Mouse (Mus musculus): ENCODE data around the gene Lyl1. TPM values are rescaled to one million over a fixed set of nuclear protein-coding genes. Genes with fewer than 3 reads are reported as not detected.

Lyl1 gene
- polyA plus RNA-seq (2014; fragmentation: Nextera tagmentation; extraction: Ambion mirVana), result 4.6 and 5.3 TPM in 2 replicates

DNA sequence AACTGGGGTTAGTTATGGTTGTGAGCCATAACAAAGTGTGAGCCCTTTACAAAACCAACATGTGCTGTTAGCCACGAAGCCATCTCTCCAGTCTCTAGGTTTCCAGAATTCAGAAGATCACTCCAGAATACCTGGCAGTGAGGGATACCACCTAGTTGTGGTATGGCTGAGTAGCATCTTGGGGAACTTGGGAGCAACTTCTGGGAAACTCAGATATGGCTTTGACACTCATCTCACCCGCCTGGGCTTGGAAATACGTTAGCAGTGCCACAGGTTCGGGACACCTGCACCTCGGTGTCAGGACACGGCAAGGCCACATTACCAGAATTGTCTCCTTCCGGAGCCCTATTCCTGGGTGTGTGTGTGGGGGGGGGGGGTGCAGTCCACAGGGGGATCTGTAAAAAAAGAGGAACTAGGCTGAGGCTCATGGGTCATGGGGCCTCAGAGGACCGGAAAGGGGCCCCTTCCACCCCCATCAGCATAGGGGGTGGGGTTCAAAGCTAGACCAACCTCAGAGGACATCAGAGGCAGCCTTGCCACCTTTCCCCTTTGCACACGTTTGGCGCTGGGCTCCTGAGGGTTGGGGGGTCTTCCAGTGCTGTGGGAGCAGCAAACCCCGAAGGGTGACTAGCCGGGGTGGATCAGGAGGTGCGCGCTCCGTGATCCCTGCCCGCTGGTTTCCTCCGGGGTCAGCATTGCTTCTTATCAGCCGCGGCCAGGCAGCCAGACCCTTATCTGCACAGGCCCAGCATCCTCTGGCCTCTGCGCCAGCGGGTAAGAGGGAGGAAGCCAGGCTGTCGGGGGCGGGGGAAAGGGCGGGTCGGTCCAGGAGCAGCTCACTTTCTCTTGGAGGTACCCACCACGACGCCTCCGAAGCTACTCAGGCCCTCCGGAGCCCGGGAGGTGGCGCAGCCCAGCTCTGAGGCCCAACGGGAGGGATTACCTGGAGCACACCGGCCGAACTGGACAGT lies at the start of gene Lyl1:
Gene Lyl1, plus strand, starts transcription at position 517 of the 971 bp plus-strand sequence.
- DNase-seq (ENCODE audit: low spot score), result peak; percentile 44
- H3K36me3 ChIP-seq (ENCODE audit: control insufficient read depth, insufficient read depth, low read length), result peaks cover 9% of the 10 kb centered on the region; the same call in 1 of the 2 replicates
- H3K27ac ChIP-seq (ENCODE audit: low read depth, low read length), result no peak within 1 kb of the TSS
- H3K4me1 ChIP-seq (ENCODE audit: control insufficient read depth, insufficient read depth, low read length), result no peaks in the 10 kb centered on the region
- 11% methylated on average over 34 of the region's 34 CpGs for WGBS
- peak within 1 kb of the TSS; percentile 19; the same call in 1 of the 2 replicates for H3K4me2 ChIP-seq (ENCODE audit: low read depth)
- peak within 1 kb of the TSS; percentile 23 for H3K4me3 ChIP-seq (ENCODE audit: low read depth, low read length)
- peak within 1 kb of the TSS; percentile 10; the same call in 1 of the 2 replicates for H3K9ac ChIP-seq (ENCODE audit: low read length)
- H3K27me3 ChIP-seq (ENCODE audit: control insufficient read depth, insufficient read depth, low read length), result peaks cover 52% of the 10 kb centered on the region
- no peak for ATAC-seq (ENCODE audit: insufficient read depth, low FRiP score, low TSS enrichment)
- no peaks in the 10 kb centered on the region for H3K9me3 ChIP-seq (ENCODE audit: control insufficient read depth, low read length)

DNA sequence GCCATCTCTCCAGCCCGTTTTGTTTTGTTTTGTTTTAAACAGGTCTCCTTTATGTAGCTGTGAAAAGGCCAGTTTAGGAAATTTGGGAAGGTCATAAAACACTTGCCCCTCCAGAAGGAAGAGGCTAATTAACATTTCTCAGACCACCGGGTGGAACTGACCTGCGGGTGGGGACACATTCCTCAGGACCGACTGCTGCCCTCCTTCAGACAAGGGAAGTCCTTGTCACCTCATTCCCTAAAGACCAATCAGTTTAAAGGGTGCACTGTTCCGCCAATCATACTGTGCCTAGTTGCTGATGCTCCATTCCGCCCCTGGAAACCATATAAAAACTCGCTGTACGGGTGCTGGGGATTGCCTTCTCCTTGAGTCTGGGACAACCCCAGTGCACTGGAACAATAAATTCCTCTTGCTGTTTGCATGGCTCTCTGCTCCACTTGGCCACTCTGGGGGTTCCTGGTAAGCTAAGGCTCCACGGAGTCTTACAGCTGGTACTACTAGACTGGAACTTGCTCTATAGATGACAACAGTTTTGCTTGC lies 48.1 kb upstream of the Lyl1 start:
- WGBS, result 36% methylated on average over 9 of the region's 9 CpGs
- H3K9me3 ChIP-seq (ENCODE audit: control insufficient read depth, low read length), result no peaks in the 10 kb centered on the region
- DNase-seq (ENCODE audit: low spot score), result no peak
- H3K4me1 ChIP-seq (ENCODE audit: control insufficient read depth, insufficient read depth, low read length), result peaks cover 35% of the 10 kb centered on the region
- no peak overlapping the region for H3K9ac ChIP-seq (ENCODE audit: low read length)
- ATAC-seq (ENCODE audit: insufficient read depth, low FRiP score, low TSS enrichment), result no peak
- H3K4me2 ChIP-seq (ENCODE audit: low read depth), result no peak overlapping the region
- no peak overlapping the region for H3K4me3 ChIP-seq (ENCODE audit: low read depth, low read length)
- no peak overlapping the region for H3K27ac ChIP-seq (ENCODE audit: low read depth, low read length)
- no peaks in the 10 kb centered on the region for H3K36me3 ChIP-seq (ENCODE audit: control insufficient read depth, insufficient read depth, low read length)
- H3K27me3 ChIP-seq (ENCODE audit: control insufficient read depth, insufficient read depth, low read length), result no peaks in the 10 kb centered on the region

DNA sequence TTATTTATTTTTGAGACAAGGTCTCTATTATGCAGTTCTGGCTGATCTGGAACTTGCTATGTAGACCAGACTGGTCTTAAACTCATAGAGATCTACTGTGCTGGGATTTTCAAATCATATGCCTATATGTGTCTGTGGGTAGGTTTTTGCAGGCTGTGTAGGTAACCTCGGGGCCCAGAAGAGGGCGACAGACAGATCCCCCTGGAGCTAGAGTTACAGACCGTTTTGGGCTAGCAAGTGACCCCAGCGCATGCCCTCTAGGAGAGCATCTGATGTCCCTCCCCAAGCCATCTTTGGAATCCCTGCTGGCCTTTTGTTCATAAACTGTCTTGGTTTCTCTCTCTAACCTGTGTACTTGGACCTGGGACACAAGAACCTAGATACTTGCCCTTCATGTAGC lies 46.7 kb upstream of the Lyl1 start:
- Histone ChIP-seq H3K27ac (ENCODE audit: low read depth, low read length) (peak overlapping the region; percentile 94), H3K4me3 (ENCODE audit: low read depth, low read length) (no peak overlapping the region)
- no peak for DNase-seq (ENCODE audit: low spot score)

DNA sequence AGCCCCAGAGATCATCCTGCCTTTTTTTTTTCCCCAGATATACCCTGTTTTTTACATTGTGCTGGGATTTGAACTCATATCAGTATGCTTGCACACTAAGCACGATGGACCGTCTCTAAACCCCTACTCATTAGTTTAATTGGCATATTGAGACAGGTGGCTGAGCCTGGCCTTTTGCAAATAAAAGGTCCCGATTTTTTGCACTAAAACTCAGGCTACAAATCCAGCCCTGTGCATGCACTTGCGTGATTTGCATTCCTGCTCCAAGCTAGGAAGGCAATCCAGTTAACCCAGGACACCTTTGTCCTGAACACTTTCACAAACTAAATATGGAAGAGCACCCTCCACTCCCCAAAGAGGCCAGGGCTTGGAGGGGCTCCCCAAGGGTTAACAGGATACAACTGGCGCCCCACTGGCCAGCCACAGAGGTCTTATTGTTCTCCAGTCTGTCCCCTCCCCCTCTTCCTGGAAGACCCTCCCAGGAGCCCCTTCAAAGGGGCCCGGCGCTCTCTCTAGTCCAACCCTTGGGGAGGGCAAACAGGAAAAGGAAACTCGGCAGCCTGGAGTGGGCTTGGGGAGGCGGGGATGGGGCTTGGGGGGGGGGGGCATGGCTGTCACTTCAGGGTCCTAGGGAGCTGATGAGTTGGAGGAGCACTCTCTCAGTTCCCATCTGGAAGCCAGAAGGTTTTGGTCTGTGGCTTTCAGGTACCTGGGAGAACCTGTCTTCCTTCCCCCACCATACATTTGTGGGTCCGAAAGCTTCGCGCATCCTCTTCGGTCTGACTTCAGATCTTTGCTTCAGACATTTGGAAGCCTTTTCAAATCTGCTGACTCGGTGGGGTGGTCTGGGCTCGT lies 45.7 kb upstream of the Lyl1 start:
- Histone ChIP-seq H3K4me2 (ENCODE audit: low read depth) (peak overlapping the region; percentile 61), H3K27me3 (ENCODE audit: control insufficient read depth, insufficient read depth, low read length) (no peaks in the 10 kb centered on the region), H3K9me3 (ENCODE audit: control insufficient read depth, low read length) (no peaks in the 10 kb centered on the region), H3K36me3 (ENCODE audit: control insufficient read depth, insufficient read depth, low read length) (no peaks in the 10 kb centered on the region), H3K27ac (ENCODE audit: low read depth, low read length) (peak overlapping the region; percentile 94), H3K4me3 (ENCODE audit: low read depth, low read length) (peak overlapping the region; percentile 17), H3K9ac (ENCODE audit: low read length) (peak overlapping the region; percentile 65), H3K4me1 (ENCODE audit: control insufficient read depth, insufficient read depth, low read length) (peaks cover 39% of the 10 kb centered on the region)
- peak; percentile 52 for ATAC-seq (ENCODE audit: insufficient read depth, low FRiP score, low TSS enrichment)
- DNase-seq (ENCODE audit: low spot score), result peak; percentile 84
- 2% methylated on average over 14 of the region's 15 CpGs for WGBS

More for the DNA sequence above, 46.7 kb upstream of the Lyl1 start:
- Histone ChIP-seq H3K36me3 (ENCODE audit: control insufficient read depth, insufficient read depth, low read length) (no peaks in the 10 kb centered on the region), H3K9me3 (ENCODE audit: control insufficient read depth, low read length) (no peaks in the 10 kb centered on the region), H3K27me3 (ENCODE audit: control insufficient read depth, insufficient read depth, low read length) (no peaks in the 10 kb centered on the region), H3K9ac (ENCODE audit: low read length) (no peak overlapping the region), H3K4me2 (ENCODE audit: low read depth) (no peak overlapping the region; the same call in 1 of the 2 replicates), H3K4me1 (ENCODE audit: control insufficient read depth, insufficient read depth, low read length) (peaks cover 37% of the 10 kb centered on the region)
- WGBS, result 45% methylated on average over 4 of the region's 4 CpGs
- no peak for ATAC-seq (ENCODE audit: insufficient read depth, low FRiP score, low TSS enrichment)

DNA sequence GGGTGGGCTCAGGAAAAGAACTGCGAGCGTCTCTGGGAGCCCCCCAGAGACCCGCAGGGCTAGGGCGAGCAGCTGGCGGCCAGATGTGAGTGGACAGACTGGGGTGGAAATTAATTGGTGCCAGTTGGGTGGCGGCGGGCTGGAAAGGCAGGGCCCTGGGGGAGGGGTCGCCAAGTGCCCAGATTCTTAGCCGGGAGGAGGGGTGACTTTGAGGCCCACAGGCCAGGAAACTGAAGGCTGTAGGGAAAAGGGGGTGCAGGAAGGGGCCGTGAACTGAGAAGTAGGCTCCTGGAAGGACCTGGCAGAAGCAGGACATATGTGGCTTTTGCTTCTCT lies 45.1 kb upstream of the Lyl1 start:
- Histone ChIP-seq H3K27me3 (ENCODE audit: control insufficient read depth, insufficient read depth, low read length) (no peaks in the 10 kb centered on the region), H3K4me2 (ENCODE audit: low read depth) (peak overlapping the region; percentile 61), H3K36me3 (ENCODE audit: control insufficient read depth, insufficient read depth, low read length) (no peaks in the 10 kb centered on the region), H3K4me1 (ENCODE audit: control insufficient read depth, insufficient read depth, low read length) (peaks cover 39% of the 10 kb centered on the region), H3K4me3 (ENCODE audit: low read depth, low read length) (peak overlapping the region; percentile 17), H3K9me3 (ENCODE audit: control insufficient read depth, low read length) (no peaks in the 10 kb centered on the region), H3K9ac (ENCODE audit: low read length) (peak overlapping the region; percentile 65), H3K27ac (ENCODE audit: low read depth, low read length) (peak overlapping the region; percentile 94)
- ATAC-seq (ENCODE audit: insufficient read depth, low FRiP score, low TSS enrichment) (peak; percentile 43), DNase-seq (ENCODE audit: low spot score) (peak; percentile 86)
- 2% methylated on average over 10 of the region's 10 CpGs for WGBS

DNA sequence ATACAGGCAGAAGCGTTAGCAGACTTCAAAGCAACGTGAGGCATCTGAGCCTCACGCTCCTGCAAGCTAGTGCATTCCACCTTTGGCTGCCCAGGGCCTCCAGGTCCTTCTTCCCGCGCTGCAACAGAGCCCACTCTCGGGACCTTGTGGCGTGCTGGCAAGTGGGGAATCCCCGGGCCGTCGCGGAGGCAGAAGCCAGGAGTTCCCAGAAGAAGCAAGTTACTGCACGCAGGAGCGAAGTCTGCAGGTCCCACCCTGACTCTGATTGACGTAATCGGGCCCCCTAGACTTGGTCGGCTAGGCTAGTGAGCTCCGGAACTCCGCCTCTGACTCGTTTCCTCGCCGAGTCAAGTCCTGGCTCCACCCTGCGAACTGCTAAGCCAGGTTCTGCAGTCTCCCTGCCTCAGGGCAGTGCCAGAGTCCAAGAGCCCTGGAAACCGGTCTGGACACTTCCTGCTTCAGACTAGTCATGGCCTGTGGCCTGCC lies 44.6 kb upstream of the Lyl1 start:
- Histone ChIP-seq H3K9me3 (ENCODE audit: control insufficient read depth, low read length) (no peaks in the 10 kb centered on the region), H3K4me3 (ENCODE audit: low read depth, low read length) (peak overlapping the region; percentile 17), H3K9ac (ENCODE audit: low read length) (peak overlapping the region; percentile 65), H3K27ac (ENCODE audit: low read depth, low read length) (peak overlapping the region; percentile 94), H3K4me2 (ENCODE audit: low read depth) (peak overlapping the region; percentile 61), H3K36me3 (ENCODE audit: control insufficient read depth, insufficient read depth, low read length) (no peaks in the 10 kb centered on the region), H3K27me3 (ENCODE audit: control insufficient read depth, insufficient read depth, low read length) (no peaks in the 10 kb centered on the region), H3K4me1 (ENCODE audit: control insufficient read depth, insufficient read depth, low read length) (peaks cover 39% of the 10 kb centered on the region)
- DNase-seq (ENCODE audit: low spot score), result peak; percentile 71
- ATAC-seq (ENCODE audit: insufficient read depth, low FRiP score, low TSS enrichment), result no peak
- under 1% methylated on average over 23 of the region's 23 CpGs for WGBS

DNA sequence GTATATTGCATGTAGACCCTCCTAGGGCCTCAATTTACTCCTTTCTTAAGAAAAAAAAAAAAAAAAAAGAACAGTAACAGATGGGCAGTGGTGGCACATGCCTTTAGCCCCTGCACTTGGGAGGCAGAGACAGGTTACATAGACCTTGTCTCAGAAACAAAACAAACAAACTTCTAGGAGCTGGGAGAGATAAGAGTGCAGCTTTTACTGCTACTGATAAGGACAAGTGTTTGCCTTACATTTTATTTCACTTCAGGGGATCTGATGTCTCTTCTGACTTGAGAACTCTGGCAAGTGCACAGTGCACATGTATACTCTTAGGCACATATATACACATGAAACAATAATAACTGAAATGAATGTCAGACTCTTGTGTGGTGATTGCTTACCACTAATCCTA lies 44.1 kb upstream of the Lyl1 start:
- H3K9ac ChIP-seq (ENCODE audit: low read length), result peak overlapping the region; percentile 65
- H3K9me3 ChIP-seq (ENCODE audit: control insufficient read depth, low read length), result no peaks in the 10 kb centered on the region
- no peaks in the 10 kb centered on the region for H3K27me3 ChIP-seq (ENCODE audit: control insufficient read depth, insufficient read depth, low read length)
- no peaks in the 10 kb centered on the region for H3K36me3 ChIP-seq (ENCODE audit: control insufficient read depth, insufficient read depth, low read length)
- no peak for ATAC-seq (ENCODE audit: insufficient read depth, low FRiP score, low TSS enrichment)
- H3K4me3 ChIP-seq (ENCODE audit: low read depth, low read length), result peak overlapping the region; percentile 17
- no peak for DNase-seq (ENCODE audit: low spot score)
- H3K4me2 ChIP-seq (ENCODE audit: low read depth), result peak overlapping the region; percentile 61
- peak overlapping the region; percentile 94 for H3K27ac ChIP-seq (ENCODE audit: low read depth, low read length)
- peaks cover 39% of the 10 kb centered on the region for H3K4me1 ChIP-seq (ENCODE audit: control insufficient read depth, insufficient read depth, low read length)

DNA sequence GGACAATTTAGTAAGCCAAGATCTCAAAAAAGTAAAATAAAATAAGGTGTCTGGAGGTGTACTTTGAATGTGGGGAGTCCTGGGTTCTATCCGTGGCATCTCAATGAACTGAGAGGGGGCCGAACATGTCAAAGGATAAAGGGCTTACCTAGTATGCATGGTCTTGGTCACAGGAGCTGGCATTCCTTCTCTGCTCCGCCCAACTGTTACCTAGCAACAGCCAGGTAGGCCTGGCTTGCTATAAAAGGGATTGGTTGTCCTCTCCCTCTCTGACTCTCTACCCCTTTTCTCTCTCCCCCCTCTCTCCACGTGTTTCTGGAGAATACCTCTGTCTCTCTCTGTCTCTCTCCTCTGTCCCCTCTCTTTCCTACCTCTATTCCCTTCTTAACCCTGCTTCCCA lies 43.6 kb upstream of the Lyl1 start:
- Histone ChIP-seq H3K4me2 (ENCODE audit: low read depth) (no peak overlapping the region), H3K27me3 (ENCODE audit: control insufficient read depth, insufficient read depth, low read length) (no peaks in the 10 kb centered on the region), H3K9me3 (ENCODE audit: control insufficient read depth, low read length) (no peaks in the 10 kb centered on the region), H3K4me1 (ENCODE audit: control insufficient read depth, insufficient read depth, low read length) (peaks cover 39% of the 10 kb centered on the region), H3K9ac (ENCODE audit: low read length) (no peak overlapping the region), H3K27ac (ENCODE audit: low read depth, low read length) (no peak overlapping the region), H3K4me3 (ENCODE audit: low read depth, low read length) (no peak overlapping the region), H3K36me3 (ENCODE audit: control insufficient read depth, insufficient read depth, low read length) (no peaks in the 10 kb centered on the region)
- no peak for ATAC-seq (ENCODE audit: insufficient read depth, low FRiP score, low TSS enrichment)
- WGBS, result 48% methylated on average over 4 of the region's 4 CpGs
- no peak for DNase-seq (ENCODE audit: low spot score)
